ENCODE assay signal across 8 mouse cellular contexts in genomic region chr9:102784329-102785026, GRCm38 (mm10). TPM values are rescaled to one million over a fixed set of nuclear protein-coding genes. Genes with fewer than 3 reads are reported as not detected.
DNase-seq lines count a peak whose midpoint lies in the region; ATAC-seq and TF ChIP-seq lines count a peak whose summit lies in the region.

No protein-coding gene starts in this region.

- H3K79me2 ChIP-seq in heart, adult 2 months (replicated peaks; ENCODE audit: control insufficient read depth, insufficient read depth, low read length) = no peaks in the 10 kb centered on the region
- no peaks in the 10 kb centered on the region for H3K79me2 ChIP-seq in myocyte (ENCODE audit: control insufficient read depth, insufficient read depth)

- TF ChIP-seq CTCF in heart, adult 2 months (IDR thresholded peaks at IDR 0.05) = peak; percentile 98

- TF ChIP-seq POLR2A in heart, adult 2 months (IDR thresholded peaks at IDR 0.05; ENCODE audit: insufficient read depth, low read depth, low read length) = no peak
- no peak for TF ChIP-seq POLR2A in limb, embryonic 14.5 days (IDR thresholded peaks at IDR 0.05; ENCODE audit: borderline replicate concordance, extremely low read depth, insufficient read depth, insufficient read length)
- no peak for TF ChIP-seq POLR2A in myocyte (IDR thresholded peaks at IDR 0.05; ENCODE audit: insufficient read length, low read depth)

- intact Hi-C loops in heart, adult 2 months (cut with DNase I) = loop anchor here (1.0 to 2.0 kb wide), 2 partner anchors 82 to 148 kb away; no protein-coding TSS in a partner anchor

- no peak overlapping the region for H3K27ac ChIP-seq in embryonic facial prominence, embryonic 13.5 days
- H3K27ac ChIP-seq in heart, adult 2 months = no peak overlapping the region
- H3K27ac ChIP-seq in limb, embryonic 14.5 days (replicated peaks; ENCODE audit: low read depth, low read length) = no peak overlapping the region

- peak; percentile 95 for TF ChIP-seq EP300 in heart, adult 2 months (IDR thresholded peaks at IDR 0.05; ENCODE audit: insufficient read depth, low read depth, low read length)

- H3ac ChIP-seq in myocyte (ENCODE audit: control insufficient read depth, insufficient read length) = no peak overlapping the region

- peak; percentile 56 for ATAC-seq in embryonic facial prominence, embryonic 13.5 days (ENCODE audit: insufficient number of reproducible peaks, insufficient read depth, low FRiP score, low TSS enrichment, low read depth)
- ATAC-seq in limb, embryonic 14.5 days (ENCODE audit: low FRiP score, low read depth) = 0 out of 2 replicates have a peak, but pooled peaks have one; percentile 56

- no peak overlapping the region for H3K9ac ChIP-seq in embryonic facial prominence, embryonic 13.5 days
- H3K9ac ChIP-seq in heart, adult 2 months (ENCODE audit: low read depth, low read length) = peak overlapping the region; percentile 43; the same call in 1 of the 2 replicates
- H3K9ac ChIP-seq in limb, embryonic 14.5 days (ENCODE audit: low read depth, low read length, severe bottlenecking) = no peak overlapping the region

- WGBS in embryonic facial prominence, embryonic 13.5 days = 12% methylated on average over 10 of the region's 10 CpGs
- 6% methylated on average over 10 of the region's 10 CpGs for WGBS in heart, adult 2 months
- 12% methylated on average over 10 of the region's 10 CpGs for WGBS in limb, embryonic 14.5 days

- peaks cover 27% of the 10 kb centered on the region for H3K4me1 ChIP-seq in embryonic facial prominence, embryonic 13.5 days
- H3K4me1 ChIP-seq in heart, adult 2 months (ENCODE audit: control insufficient read depth, insufficient read depth, low read length) = peaks cover 12% of the 10 kb centered on the region
- peaks cover 16% of the 10 kb centered on the region for H3K4me1 ChIP-seq in limb, embryonic 14.5 days (ENCODE audit: control insufficient read depth, insufficient read depth, low read length)

- no peak overlapping the region for H3K4me3 ChIP-seq in embryonic facial prominence, embryonic 13.5 days
- no peak overlapping the region for H3K4me3 ChIP-seq in heart, adult 2 months
- H3K4me3 ChIP-seq in limb, embryonic 14.5 days (replicated peaks; ENCODE audit: low read length) = no peak overlapping the region
- no peak overlapping the region for H3K4me3 ChIP-seq in myocyte

- H3K9me3 ChIP-seq in embryonic facial prominence, embryonic 13.5 days = no peaks in the 10 kb centered on the region
- no peaks in the 10 kb centered on the region for H3K9me3 ChIP-seq in limb, embryonic 14.5 days (ENCODE audit: control insufficient read depth, low read length)

- H3K36me3 ChIP-seq in embryonic facial prominence, embryonic 13.5 days = no peaks in the 10 kb centered on the region
- H3K36me3 ChIP-seq in heart, adult 2 months (ENCODE audit: control insufficient read depth, insufficient read depth, low read length) = no peaks in the 10 kb centered on the region
- H3K36me3 ChIP-seq in limb, embryonic 14.5 days (ENCODE audit: control insufficient read depth, insufficient read depth, low read length) = no peaks in the 10 kb centered on the region
- no peaks in the 10 kb centered on the region for H3K36me3 ChIP-seq in myocyte (ENCODE audit: control insufficient read depth, insufficient read depth)

- H3K4me2 ChIP-seq in embryonic facial prominence, embryonic 13.5 days = 0 out of 2 replicates have a peak overlapping the region, but pooled peaks have one; percentile 32
- H3K4me2 ChIP-seq in limb, embryonic 14.5 days (replicated peaks; ENCODE audit: low read depth, low read length, severe bottlenecking) = no peak overlapping the region
- peak overlapping the region; percentile 46 for H3K4me2 ChIP-seq in myocyte (ENCODE audit: low read depth)

- no peaks in the 10 kb centered on the region for H3K27me3 ChIP-seq in embryonic facial prominence, embryonic 13.5 days
- H3K27me3 ChIP-seq in heart, adult 2 months (ENCODE audit: control insufficient read depth, insufficient read depth, low read length) = no peaks in the 10 kb centered on the region
- H3K27me3 ChIP-seq in limb, embryonic 14.5 days (ENCODE audit: control insufficient read depth, insufficient read depth, low read length) = no peaks in the 10 kb centered on the region
- H3K27me3 ChIP-seq in myocyte (ENCODE audit: control insufficient read depth, insufficient read depth, insufficient read length) = no peaks in the 10 kb centered on the region

- peak; percentile 85 for DNase-seq in B cell, adult 2 months
- DNase-seq in adrenal gland, postnatal 4 days (ENCODE audit: low spot score in 2 of 2) = peak; percentile 82 to 86
- DNase-seq in heart, adult 2 months = peak; percentile 85 to 91
- peak; percentile 96 for DNase-seq in kidney, adult 9 months
- peak; percentile 92 for DNase-seq in limb, embryonic 14.5 days (ENCODE audit: low spot score)
- peak; percentile 52 to 58 for DNase-seq in spleen, postnatal 36 days (ENCODE audit: low spot score in 2 of 2)

TF ChIP-seq in myocyte, 11 proteins besides CTCF, POLR2A, EP300 and RAD21:
- TF ChIP-seq TCF12 (IDR thresholded peaks at IDR 0.05; ENCODE audit: insufficient read depth, poor library complexity, severe bottlenecking) = no peak
- no peak for TF ChIP-seq E2F4 (IDR thresholded peaks at IDR 0.05; ENCODE audit: insufficient read depth)
- TF ChIP-seq USF1 (IDR thresholded peaks at IDR 0.05; ENCODE audit: low read depth) = no peak
- TF ChIP-seq REST (IDR thresholded peaks at IDR 0.05; ENCODE audit: insufficient read depth, insufficient read length) = no peak
- TF ChIP-seq SRF (IDR thresholded peaks at IDR 0.05; ENCODE audit: control insufficient read depth, insufficient read length, low read depth) = no peak
- TF ChIP-seq MYOG (IDR thresholded peaks at IDR 0.05; ENCODE audit: control insufficient read depth in 1 of 3, insufficient read depth in 1 of 3, insufficient read length in 2 of 3, low read depth in 2 of 3) = no peak
- no peak for TF ChIP-seq TCF3 (IDR thresholded peaks at IDR 0.05; ENCODE audit: insufficient read length, low read depth)
- TF ChIP-seq CEBPB (IDR thresholded peaks at IDR 0.05; ENCODE audit: insufficient read depth, poor library complexity, severe bottlenecking) = no peak
- no peak for TF ChIP-seq MAX (IDR thresholded peaks at IDR 0.05; ENCODE audit: low read depth)

RNA-seq across cellular contexts. Expression of gene Ryk, which starts 50.2 kb away (rescaled TPM):
- 10 to 100 TPM; 63.2 to 64.9 TPM for total RNA-seq in adrenal gland, postnatal 4 days (2021)
- polyA plus RNA-seq in embryonic facial prominence, embryonic 13.5 days (2015; fragmentation: Nextera tagmentation; extraction: Ambion mirVana) = 25.4 and 26.5 TPM in 2 replicates
- total RNA-seq in heart, adult 2 months (2021) = 10 to 100 TPM; 38.1 to 39.7 TPM
- 31.5 and 45.1 TPM in 2 replicates for polyA plus RNA-seq in heart, adult 2 months (2012; rRNA removed)
- polyA plus RNA-seq in limb, embryonic 14.5 days (2012; rRNA removed) = 79.8 and 83.7 TPM in 2 replicates
- polyA plus RNA-seq in limb, embryonic 14.5 days (2014; fragmentation: Nextera tagmentation; extraction: Ambion mirVana) = 37.5 and 58.6 TPM in 2 replicates
- polyA plus RNA-seq in myocyte (2012; fragmentation: generic; extraction: Trizol) = 68.9 TPM
